Mouse (Mus musculus) cortical plate, adult 2 months (tissue): Measurements from ENCODE around the gene Cab39.

Experiments
- CTCF ChIP-seq: fragments of 200-500 bp; IDR thresholded peaks from 2 replicates; pipeline ENCODE4 v1.5.1; 2011; ENCODE audit warnings: mild to moderate bottlenecking, control low read depth, low read length; ENCODE audit not compliant: insufficient read depth; ENCODE audit errors: extremely low read depth
- POLR2A ChIP-seq: fragments of 200-500 bp; IDR thresholded peaks from 2 replicates; pipeline ENCODE4 v1.6.1; 2011; ENCODE audit warnings: mild to moderate bottlenecking, low read length, control low read depth; ENCODE audit not compliant: insufficient read depth; ENCODE audit errors: extremely low read depth

DNA sequence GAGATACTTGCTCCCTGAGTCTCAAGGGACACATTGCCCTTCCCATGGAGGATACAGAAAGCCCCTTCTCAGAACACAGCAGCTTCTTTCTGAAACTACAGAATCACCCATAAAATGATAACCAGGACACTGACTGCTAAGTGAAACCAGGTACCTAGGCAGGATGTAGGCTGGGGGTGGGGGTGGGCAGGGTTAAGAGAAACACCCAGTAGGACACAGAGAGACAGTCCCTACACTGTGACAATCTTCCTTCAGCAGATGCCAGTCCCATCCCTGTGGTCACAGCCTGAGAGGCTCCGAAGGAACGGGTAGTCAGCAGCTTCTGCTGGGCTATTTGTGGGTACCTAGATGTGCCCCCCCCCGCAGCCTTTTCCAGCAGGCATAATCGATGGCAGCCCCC lies 42.6 kb upstream of the Cab39 start:
- no peak for TF ChIP-seq CTCF
- TF ChIP-seq POLR2A: no peak
